Mouse (Mus musculus): ENCODE measurements around the gene Kdelr2.

Gene Kdelr2

DNA sequence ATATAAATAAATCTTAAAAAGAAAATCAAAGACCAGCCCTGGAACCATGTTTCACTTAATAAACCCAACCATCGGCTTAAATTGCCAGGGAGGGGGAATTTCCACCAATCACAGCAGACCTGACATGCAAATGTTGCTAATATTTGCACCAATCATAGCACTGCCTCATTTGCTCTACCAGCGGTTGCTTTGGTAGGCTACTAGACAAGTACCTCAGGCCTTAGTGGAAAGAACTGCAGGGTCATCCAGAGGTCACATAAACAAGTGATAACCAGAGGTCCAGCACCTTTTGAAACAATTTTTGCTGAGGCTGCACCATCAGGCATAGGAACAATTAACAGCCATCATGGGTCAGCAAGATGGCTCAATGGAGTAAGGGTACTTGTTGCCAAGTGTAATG is 2.1 kb upstream of the Kdelr2 start:
- DNase-seq (ENCODE audit: low spot score) = no peak

DNA sequence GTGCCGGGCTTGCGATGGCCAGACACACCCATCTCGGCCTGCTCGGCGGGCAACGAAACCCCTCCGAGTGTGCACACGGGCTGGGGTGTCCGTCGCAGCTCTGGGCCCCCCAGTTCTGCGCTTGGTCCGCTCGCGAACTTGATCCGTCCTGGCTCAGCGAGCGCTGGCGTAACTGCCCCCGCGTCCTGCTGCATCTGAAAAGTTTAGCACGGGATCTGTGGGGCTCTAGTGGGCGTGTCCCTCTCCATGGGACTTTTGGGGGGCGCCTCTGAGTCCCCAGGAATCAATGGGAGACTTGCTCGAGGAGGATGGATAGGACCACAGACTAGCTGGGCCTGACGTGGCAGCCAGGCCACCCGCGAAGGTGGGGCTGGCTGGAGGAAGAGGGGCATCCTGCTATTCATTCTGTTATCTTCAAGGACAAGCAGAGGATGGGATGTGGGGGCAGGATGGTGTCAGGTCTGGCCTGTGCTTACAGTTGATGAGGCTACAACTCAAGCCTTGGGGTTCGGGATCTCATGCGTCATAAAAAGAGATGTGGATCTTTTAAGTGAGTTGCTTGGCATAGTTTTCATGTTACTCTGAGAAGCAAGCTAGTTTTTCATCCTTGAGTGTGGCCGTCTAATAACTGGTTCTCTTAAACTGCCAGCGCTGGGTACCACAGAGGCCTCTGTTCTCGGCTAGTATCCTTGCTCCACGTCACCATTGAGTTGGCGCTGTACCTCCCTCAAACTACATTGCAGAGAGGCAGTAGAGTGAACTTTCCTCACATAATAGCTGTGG is 701 bp downstream of the Kdelr2 start:
- DNase-seq (ENCODE audit: low spot score) = no peak

DNA sequence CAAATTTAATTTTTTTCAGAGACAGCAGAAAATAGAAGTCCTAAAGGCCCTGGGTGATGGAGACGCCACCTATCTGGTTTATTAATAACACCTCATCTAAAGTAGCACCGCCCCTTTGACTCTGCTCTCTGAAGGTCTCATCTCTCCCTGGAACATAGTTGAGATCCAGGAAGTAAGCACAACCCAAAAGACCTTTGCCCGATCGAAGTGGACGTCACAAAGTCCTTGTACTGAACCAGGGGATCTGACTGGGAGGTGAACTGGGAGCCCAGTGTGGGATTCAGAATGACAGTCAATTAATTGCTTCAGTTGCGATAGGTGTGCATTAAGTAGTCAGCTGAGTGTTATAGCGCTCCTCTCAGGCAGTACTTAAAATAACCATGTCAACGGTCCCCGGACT is 1.6 kb downstream of the Kdelr2 start:
- DNase-seq (ENCODE audit: low spot score) = no peak

DNA sequence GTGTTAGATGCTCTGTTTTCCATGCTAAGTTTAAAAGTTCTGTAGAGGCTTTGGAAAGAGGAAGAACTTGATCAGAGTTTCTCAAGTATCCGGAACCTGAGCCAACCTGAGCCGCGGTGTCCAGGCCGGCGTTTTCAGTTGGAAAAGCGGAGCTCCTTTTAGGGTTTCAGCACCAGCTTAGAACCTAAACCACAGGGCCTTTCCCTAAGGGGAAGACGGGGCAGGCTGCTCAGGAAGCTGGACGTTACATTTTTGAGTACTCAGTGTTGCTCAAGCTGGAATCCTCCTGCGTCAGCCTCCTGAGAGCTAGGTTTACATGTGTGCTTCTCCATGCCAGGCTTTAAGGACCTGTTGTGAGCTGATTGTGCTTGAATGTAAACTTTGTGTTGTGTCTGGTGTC is 2.9 kb downstream of the Kdelr2 start:
- no peak for DNase-seq (ENCODE audit: low spot score)

DNA sequence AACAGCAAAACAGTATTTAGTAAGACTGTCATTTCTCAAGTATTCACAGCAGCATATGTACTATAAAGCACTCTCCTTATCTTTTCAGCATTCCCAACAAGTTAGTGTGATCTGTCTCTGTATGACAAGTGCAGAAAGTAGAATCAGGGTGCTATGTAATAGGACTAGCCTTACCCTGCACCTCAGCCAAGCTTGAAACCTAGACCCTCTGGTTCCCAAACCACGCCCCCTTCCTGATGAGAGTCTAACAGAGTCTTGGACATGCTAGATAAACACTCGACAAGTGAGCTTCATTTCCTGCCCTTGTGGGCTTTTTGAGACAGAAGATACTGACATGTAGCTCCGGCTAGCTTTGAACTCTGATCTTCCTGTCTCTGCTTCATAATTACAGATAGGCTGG is 5.6 kb downstream of the Kdelr2 start:
- no peak for DNase-seq (ENCODE audit: low spot score)

DNA sequence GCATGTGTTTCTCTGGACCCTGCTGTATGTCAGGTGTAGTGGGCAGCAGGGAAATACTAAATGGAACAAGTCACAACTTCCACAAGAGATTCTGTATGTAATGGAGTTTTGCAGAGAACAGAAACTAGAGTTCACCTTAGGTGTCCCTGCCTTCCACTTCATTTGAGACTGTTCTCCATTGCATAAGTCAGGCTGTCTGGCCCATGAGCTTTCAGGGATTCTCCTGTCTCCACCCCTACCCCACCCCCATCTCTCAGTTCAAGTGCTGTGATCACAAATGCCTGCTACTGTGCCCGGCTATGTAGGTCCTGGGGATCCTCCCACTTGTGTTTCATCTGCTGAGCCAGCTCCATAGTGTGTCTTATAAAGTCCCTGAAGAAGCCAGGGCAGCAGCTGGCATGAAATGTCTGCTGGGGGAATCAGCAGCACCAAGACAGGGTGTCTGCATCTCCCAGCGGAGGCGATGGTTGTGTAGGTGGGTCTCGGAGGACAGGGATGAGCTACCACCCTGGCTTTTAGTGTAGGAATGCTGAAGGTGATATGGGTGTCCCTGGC is 7.3 kb downstream of the Kdelr2 start:
- DNase-seq (ENCODE audit: low spot score) = no peak

DNA sequence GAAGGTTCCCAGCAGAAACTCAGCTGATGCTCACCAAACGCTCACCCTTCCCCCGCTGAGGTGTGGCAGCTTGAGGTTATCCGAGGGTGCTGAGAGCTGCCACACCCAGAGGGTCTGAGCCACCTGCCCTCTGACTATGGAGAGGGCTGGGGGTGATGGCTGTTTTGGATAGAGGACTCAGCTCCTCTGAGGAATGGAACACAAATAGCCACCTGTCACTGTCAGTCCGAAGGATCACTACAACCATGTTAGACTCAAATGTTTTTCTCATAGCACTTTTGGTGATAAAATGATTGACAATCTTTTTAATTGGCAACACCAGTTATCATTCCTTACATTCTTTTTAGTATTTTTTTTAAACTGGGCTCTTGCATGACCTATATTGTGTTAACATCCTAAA is 17.8 kb downstream of the Kdelr2 start:
- DNase-seq (ENCODE audit: low spot score) = no peak

DNA sequence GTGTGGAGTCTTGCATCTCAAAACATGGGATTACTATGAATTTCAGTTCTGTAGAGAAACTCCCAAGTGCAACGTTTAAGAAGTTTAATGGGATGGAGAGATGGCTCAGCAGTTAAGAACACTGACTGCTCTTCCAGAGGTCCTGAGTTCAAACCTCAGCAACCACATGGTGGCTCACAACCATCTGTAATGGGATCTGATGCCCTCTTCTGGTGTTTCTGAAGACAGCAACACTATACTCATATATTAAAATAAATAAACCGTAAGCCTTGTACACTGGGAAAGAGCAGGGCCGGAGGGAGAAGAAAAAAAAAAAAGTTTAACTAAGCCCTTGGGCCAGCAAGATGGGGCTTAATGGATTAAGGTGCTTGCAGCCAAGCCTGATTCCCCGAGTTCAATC is 19.4 kb downstream of the Kdelr2 start:
- DNase-seq (ENCODE audit: low spot score) = no peak

DNA sequence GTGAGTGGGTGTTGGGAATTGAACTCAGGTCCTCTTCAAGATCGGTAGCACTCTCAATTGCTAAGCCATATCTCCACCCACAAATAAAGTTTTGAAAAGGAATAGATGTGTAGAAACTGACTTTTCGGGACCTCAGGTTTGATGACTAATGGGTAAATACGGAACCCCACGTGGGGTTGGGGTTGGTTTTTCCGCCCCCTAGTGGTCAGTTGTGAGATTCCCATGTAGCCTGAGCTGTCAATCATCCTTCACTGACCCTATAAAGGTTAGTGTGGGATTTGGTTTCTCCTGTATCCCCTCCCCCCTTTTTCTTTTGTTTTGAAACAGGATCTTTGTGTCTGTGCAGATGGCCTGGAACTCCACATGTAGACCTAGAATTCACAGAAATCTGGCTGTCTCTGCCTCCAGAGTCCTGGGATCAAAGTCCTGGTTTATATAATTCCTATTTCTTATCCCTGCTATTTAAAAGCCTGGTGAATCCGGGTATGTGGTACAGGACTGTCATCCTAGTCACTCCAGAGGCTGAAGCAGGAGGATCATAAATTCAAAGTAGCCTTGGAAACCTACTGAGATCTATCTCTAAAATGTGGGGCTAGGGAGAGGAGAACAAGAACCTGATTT is 20.4 kb downstream of the Kdelr2 start:
- DNase-seq (ENCODE audit: low spot score) = peak; percentile 83

DNA sequence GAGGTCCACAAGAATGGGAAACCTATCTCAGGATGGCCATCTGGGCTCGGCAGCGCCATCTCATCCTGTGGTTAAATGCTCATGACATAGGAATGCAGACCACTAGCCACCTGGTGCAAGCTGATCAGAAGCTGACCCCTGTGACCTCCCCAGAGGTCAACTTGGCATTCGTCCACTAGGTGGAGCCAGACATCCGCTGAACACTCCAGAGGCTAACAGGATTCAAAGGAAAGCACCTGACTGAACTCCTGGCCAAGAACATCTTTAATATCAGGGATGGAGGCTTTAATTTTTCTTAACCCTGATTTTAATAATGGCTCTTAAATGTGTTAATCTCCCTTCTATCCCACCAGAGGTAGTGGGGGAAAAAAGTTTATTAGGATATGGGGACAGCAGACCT is 30.8 kb downstream of the Kdelr2 start:
- DNase-seq (ENCODE audit: low spot score) = peak; percentile 90

DNA sequence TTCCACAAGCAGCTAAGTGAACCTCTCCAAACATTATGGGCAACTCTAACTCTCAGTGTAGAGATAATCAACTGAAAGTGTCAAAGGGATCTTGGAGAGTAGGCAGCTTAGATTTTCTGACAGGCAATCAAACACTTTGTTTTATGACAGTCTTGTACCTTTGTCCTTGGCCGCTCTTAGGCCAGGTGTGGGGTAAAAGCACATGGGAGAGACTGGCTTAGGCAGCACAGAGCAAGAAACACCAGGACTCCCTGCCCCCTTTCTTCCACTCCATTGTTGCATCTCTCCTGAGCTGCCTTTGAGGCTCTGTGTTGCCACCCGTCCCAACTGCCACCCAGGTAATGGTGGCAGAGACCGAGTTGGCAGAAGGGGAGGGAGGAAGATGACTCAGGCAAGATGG is 37.7 kb downstream of the Kdelr2 start:
- DNase-seq (ENCODE audit: low spot score) = no peak

DNA sequence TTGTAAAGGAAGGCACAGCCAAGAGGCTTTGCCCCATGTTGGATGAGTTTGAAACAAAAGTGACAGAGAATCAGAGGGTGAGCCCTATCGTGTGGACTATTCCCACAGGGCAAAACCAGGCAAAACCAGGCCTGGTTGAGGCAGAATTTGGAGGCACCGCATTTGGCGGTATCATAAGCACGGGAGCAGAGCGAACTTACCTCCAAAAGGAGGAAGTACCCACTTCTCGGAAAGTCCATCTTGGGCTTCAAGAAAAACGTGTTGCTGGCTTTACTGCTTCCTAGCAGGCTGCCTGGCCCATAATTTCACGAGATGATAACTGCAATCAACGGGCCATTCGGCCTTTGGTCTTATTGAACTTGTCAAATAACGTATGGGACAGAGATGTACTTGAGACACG is 38.1 kb downstream of the Kdelr2 start:
- no peak for DNase-seq (ENCODE audit: low spot score)

DNA sequence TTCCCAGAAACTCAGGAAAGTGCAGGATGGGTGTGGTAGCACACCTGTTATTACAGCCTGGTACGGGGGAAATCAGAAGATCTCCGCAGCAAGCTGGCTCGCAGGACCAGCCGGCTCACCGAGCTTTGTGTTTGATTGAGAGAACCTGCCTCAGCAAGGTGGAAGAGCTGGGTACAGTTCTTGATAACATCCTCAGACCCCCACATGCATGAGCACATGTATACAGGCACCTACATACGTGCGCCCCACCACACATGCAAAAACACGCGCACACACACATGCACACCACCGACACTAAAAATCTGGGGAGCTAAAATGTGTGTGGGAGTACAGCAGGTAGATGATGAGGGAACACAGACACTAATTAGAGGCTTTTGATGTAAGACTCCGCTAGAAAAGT is 60.0 kb downstream of the Kdelr2 start:
- DNase-seq (ENCODE audit: low spot score) = no peak

DNA sequence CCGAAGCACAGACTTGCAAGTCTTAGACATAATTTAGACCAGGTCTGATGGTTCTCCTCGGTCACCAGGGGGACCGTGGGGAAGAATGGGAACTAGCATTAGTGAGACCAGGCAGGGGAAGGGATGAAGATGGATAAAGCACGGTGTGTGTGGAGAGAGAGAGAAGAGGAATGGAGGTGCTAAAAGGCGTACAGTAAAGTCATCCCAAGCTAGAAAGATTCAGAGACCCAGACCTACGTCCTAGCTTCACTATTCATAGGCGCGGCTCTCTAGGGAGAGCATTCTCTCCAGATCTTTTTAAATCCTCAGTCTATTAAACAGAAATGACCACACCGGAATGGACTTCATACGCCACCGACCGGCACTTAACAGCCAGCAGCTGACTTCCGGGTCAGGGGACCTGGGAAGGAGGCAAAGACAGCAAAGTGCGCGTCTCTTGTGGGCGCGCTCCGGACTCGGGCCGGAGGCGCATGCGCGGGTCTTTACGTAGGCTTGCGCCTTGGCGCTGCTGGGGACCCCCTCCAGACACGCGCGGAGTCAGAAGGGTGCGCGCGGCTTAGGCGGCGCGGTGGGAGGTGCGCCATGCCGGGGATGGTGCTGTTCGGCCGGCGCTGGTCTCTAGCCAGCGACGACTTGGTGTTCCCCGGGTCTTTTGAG is 60.6 kb downstream of the Kdelr2 start, which contains the start of gene Daglb:
TSS of gene Daglb (plus strand) at position 485 of the 657 bp plus-strand sequence.
- DNase-seq (ENCODE audit: low spot score) = peak; percentile 93

DNA sequence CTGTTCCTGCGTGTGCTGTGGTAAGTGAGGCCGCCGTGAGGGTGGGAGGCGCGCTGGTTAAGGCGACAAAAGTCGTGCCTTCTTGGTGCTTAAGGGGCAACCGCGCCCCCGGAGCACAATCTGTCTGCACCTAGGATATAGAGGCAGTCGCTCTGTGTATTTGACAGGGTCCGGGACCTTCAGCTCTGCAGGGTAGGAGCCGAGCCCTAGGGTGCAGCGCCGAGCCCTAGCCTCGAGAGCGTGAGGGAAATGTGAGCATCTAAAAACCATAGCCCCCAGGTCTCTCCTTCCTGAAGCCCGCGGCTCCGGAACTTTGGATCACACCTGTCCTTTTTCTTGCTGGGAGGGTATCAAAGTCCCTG is 61.1 kb downstream of the Kdelr2 start:
- DNase-seq (ENCODE audit: low spot score) = no peak

DNA sequence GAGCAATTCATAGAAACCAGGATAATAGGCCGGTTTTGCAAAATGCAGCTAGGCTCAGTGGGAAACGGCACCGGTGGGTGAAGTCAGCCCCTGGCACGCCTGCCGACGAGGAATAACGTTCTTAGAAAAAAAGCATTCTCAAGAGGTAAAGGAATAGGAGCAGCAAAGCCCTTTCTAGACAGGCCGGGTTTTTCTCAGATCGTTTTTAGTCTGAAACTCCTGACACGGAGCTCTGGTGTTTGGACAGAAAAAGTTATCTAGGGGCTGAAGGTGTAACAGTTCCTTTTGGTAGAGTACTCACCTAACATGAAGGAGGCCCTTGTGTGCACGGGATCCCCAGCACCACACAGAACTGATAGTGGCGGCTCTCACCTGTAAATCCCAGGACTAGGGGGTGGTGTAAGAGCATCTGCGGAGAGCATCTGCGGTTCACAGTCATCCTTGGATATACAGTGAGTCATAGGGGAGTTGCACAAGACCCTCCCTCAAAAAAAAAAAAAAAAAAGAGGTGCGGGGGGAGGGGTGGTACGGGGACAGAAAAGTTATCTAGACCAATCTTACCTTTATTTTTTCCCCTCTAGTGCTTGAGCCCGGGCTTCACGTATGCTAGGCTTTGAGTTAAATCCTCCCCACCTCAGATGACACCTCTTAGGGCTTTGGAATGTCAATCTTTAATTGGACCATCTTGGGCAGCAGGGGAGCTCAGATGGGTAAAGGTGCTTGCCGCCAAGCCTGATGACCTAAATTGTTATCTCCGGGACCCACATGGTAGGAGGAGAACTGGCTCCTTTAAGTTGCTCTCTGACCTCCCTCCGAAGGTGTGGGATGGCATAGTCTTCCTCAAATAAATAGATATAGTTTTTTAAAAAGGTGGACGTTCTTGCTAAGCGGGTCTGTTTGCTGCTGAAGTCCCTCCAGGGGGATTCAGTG is 61.8 kb downstream of the Kdelr2 start:
- DNase-seq (ENCODE audit: low spot score) = peak; percentile 3

DNA sequence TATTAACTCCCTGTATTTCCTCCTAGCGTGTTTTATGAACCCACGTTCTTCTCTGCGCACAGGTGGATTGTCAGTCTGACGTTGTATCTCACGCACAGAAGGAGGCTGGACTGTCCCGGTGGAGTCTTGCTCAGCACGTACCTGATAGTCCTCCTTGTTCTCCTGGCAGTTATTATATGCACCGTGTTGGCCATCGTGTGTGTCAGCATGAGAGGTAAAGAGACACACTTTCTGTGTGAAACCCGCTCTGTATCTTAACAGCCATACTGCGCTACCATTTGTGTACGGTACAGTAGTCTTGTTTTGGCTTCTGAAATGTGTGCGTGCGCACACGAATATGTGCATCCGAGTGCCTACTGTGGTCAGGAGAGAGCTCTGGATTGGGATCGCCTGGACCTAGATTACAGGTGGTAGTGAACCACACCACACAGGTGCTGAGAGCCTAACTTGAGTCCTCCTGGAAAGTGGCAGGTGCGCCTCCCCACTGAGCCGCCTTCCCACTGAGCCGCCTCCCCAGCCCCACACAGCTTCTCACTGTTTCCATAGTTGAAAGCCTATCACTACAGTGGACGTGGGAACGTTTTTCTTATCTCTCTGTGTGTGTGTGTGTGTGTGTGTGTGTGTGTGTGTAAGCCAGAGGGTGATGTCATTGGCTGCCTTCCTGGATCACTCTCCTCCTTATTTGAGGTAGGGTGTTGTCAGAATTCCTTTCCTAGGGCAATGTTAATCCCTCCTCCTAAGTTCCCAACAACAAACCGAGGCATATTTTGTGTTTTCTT is 63.4 kb downstream of the Kdelr2 start:
- no peak for DNase-seq (ENCODE audit: low spot score)

DNA sequence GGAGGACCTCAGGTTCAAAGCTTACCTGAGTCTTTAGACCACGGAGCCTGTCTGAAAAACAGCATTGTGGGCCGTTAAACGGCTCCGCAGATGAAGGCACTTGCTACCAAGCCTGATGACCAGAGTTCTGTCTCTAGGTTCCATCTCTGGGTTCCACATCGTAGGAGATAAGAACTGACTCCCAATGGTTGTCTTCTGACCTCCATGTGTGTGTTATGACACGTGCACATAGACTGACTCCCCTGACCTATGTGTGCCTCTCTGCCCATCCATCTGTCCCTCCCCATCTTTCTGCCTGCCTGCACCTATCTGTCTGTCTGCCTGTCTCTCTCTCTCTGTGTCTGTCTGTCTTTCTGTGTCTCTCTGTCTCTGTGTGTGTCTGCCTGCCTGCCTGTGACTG is 64.3 kb downstream of the Kdelr2 start:
- DNase-seq (ENCODE audit: low spot score) = no peak

DNA sequence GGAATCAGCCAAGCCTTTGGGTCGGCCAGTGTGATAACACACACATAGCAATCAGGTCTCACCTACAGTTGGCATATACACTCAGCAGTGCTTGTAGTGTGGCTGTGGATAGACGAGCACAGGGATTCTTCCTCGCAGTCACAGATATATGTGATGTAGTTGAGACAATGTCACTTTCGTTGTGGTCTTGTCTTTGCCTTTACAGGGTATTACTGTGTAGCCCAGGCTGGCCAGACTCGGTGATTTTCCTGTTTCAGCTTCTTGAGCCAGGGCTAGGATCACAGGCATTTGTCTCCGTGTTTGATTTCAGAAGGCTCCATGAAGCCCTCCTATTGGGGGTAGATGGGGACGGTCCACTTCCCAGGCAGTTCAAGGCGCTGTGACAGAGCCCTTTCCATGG is 66.0 kb downstream of the Kdelr2 start:
- no peak for DNase-seq (ENCODE audit: low spot score)

DNA sequence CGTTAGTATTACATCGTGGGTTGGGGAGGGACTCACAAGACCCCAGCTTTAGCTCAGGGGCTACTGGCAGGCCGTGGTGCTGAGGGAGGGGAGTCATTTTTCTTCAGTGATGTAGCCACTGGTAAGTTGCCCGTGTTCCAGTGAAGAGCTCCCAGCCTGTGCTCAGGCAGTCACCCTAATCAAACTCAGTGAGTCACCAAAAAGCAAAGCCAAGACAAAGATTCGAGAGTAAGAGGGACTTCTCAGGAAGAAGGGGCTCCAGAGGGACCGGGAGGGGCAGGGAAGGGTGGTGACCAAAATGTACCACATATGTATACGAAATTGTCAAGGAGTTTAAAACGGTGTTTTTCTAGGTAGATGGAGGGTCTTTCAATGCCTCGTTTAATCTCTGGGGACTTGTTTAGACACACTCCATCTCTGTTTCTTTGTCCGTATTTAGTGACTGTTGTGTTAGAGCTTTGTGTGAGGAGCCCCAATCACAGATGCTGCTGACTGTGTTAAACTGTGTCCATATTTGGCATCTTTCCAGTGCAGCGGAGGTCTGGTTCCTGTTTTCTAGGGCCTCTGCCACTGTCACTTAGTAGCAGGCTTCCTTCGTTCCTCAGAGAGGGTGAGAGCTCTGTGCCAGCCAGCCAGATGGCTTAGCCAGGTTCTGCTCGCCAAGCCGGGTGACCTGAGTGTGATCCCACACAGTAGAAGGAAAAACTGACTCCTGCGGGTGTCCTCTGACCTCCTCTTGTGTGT is 67.0 kb downstream of the Kdelr2 start:
- DNase-seq (ENCODE audit: low spot score) = no peak

DNA sequence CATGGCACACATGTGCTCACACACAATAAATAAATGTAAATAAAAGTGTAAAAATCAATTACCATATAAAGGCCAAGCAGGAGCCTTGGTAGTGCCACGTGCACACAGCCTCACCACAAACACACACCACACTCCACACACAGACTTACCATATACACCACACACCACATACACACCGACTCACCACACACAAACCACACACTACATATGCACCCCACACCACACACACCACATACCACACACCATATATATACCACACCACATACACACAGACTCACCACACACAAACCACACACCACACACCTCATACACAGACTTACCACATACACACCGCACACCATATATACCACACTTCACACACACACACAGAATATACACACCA is 67.5 kb downstream of the Kdelr2 start:
- no peak for DNase-seq (ENCODE audit: low spot score)

All from retina, embryonic 14.5 days (tissue).